Mouse (Mus musculus) C2C12 (cell line): Measurements from ENCODE around the gene Shisa5. TPM values are rescaled to one million over a fixed set of nuclear protein-coding genes. Genes with fewer than 3 reads are reported as not detected.
A peak's percentile ranks its signal among the peaks of the same experiment; 100 is the strongest.

Experiments
- H3K27me3 ChIP-seq: one replicate; pipeline ENCODE4 v1.6.1; 2011; ENCODE audit not compliant: control insufficient read depth, insufficient read depth, insufficient read length
- H3K36me3 ChIP-seq: one replicate; pipeline ENCODE4 v1.6.1; 2011; ENCODE audit not compliant: control insufficient read depth, insufficient read depth
- H3K4me3 ChIP-seq: one replicate; pipeline ENCODE4 v1.5.1; 2011; ENCODE audit warnings: mild to moderate bottlenecking, control low read depth; ENCODE audit not compliant: poor library complexity, insufficient read depth, severe bottlenecking
- H3K79me2 ChIP-seq: one replicate; pipeline ENCODE4 v1.6.1; 2011; ENCODE audit not compliant: control insufficient read depth, insufficient read depth
- H3K79me3 ChIP-seq: one replicate; pipeline ENCODE4 v1.6.1; 2011; ENCODE audit warnings: low read depth, control low read depth
- H3ac ChIP-seq: one replicate; pipeline ENCODE3; 2011; ENCODE audit warnings: low read depth; ENCODE audit not compliant: control insufficient read depth, insufficient read length
- CEBPB ChIP-seq: IDR thresholded peaks from one replicate; pipeline ENCODE4 v1.6.1; 2011; ENCODE audit warnings: low read depth, mild to moderate bottlenecking, control low read depth, moderate library complexity
- CTCF ChIP-seq: IDR thresholded peaks from one replicate; pipeline ENCODE4 v1.5.1; 2011; ENCODE audit not compliant: control insufficient read depth, insufficient read depth, insufficient read length
- FOSL1 ChIP-seq: IDR thresholded peaks from one replicate; pipeline ENCODE4 v1.8.0; 2011; ENCODE audit warnings: mild to moderate bottlenecking, low read length; ENCODE audit not compliant: poor library complexity, insufficient read depth, severe bottlenecking
- MAX ChIP-seq: IDR thresholded peaks from one replicate; pipeline ENCODE4 v1.6.1; 2011; ENCODE audit warnings: mild to moderate bottlenecking, control low read depth
- MYOD1 ChIP-seq: IDR thresholded peaks from one replicate; pipeline ENCODE4 v1.6.1; 2011; ENCODE audit warnings: low read depth; ENCODE audit not compliant: control insufficient read depth, insufficient read length
- MYOG ChIP-seq: IDR thresholded peaks from one replicate; pipeline ENCODE4 v1.6.1; 2011; ENCODE audit not compliant: control insufficient read depth, insufficient read length; ENCODE audit errors: extremely low read depth
- USF1 ChIP-seq: IDR thresholded peaks from one replicate; pipeline ENCODE4 v1.6.1; 2011; ENCODE audit warnings: low read depth, mild to moderate bottlenecking, control low read depth, moderate library complexity
- polyA plus RNA-seq: library from polyadenylated mRNA; unstranded; fragments of >200 nt; fragmentation: generic; extraction: Trizol; gene quantifications from one replicate; pipeline ENCODE4 v1.2.1, GENCODE M21; 2012; ENCODE audit warnings: missing spikeins

The Shisa5 gene
- polyA plus RNA-seq, 1 experiment = 86.4 TPM

GRCm38 (mm10) chr9:109094553-109095136 is 56.3 kb downstream of the Shisa5 start:
- Histone ChIP-seq H3K79me3 (no peaks in the 10 kb centered on the region), H3K4me3 (peak overlapping the region; percentile 38), H3ac (peak overlapping the region; percentile 44), H3K27me3 (no peaks in the 10 kb centered on the region), H3K79me2 (peaks cover 7% of the 10 kb centered on the region), H3K36me3 (peaks cover 5% of the 10 kb centered on the region)
- no peak for TF ChIP-seq MYOD1
- no peak for TF ChIP-seq MAX
- TF ChIP-seq FOSL1 = no peak
- TF ChIP-seq MYOG = no peak
- no peak for TF ChIP-seq CTCF
- no peak for TF ChIP-seq USF1
- TF ChIP-seq CEBPB = no peak

- Histone ChIP-seq H3K27me3 (no peaks in the 10 kb centered on the region), H3K4me3 (peak within 1 kb of the TSS; percentile 38), H3K36me3 (peaks cover 5% of the 10 kb centered on the region), H3K79me2 (peaks cover 7% of the 10 kb centered on the region), H3ac (peak within 1 kb of the TSS; percentile 97), H3K79me3 (no peaks in the 10 kb centered on the region)
- TF ChIP-seq CTCF (no peak), MAX (no peak), MYOD1 (no peak), CEBPB (no peak), USF1 (no peak), FOSL1 (no peak), MYOG (no peak)
Observed at GRCm38 (mm10) chr9:109095137-109095982, 57.0 kb downstream of the Shisa5 start, which contains the start of gene Plxnb1. Gene Plxnb1, plus strand, starts transcription at chr9:109095389.

DNA sequence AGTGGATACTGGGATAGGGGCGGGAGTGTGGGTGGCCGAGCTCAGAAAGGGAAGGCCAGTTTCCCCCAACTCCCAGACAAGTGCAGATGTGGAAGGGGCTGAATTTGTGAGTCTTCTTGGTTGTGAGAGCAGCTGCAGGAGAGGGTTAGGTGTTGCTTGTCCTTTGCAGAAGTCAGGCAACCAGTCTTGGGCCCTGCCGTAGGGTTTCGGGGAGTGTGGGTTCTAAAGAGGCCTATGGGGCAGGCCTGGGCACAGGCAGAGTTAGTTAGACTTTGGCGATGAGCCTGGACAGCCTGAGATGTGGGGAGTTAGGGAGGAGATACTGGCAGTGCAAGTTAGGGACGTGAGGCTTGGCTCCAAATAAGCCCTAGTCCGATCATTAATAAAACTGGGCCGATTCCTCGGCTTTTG is 57.9 kb downstream of the Shisa5 start:
- TF ChIP-seq MYOG (no peak), CTCF (no peak), MAX (no peak), USF1 (no peak), MYOD1 (no peak), CEBPB (no peak), FOSL1 (no peak)
- peak overlapping the region; percentile 38 for H3K4me3 ChIP-seq
- H3ac ChIP-seq = peak overlapping the region; percentile 97
- peaks cover 5% of the 10 kb centered on the region for H3K36me3 ChIP-seq
- H3K27me3 ChIP-seq = no peaks in the 10 kb centered on the region
- H3K79me3 ChIP-seq = no peaks in the 10 kb centered on the region
- H3K79me2 ChIP-seq = peaks cover 7% of the 10 kb centered on the region

DNA sequence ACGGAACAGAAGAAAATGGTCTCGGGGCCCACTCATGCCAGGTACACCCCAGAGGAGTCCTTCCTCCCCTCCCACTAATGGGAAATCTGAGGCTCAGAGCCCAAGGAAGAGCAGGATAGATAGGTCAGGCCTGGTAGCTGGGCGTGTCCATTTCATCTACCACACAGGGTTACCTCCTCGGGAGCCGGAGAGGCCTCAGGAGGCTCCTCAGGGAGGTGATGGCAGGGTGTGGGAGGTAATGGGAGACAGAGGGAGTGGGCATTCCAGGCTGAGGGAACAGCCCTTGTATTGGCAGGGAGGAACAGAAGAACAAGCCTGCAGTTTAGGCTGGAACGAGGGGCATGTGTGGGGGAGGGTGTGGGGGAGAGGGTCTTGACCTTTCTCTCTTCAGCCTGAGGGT is 58.5 kb downstream of the Shisa5 start:
- H3K36me3 ChIP-seq = peaks cover 4% of the 10 kb centered on the region
- H3K79me2 ChIP-seq = peaks cover 7% of the 10 kb centered on the region
- no peak for TF ChIP-seq MYOG
- no peak for TF ChIP-seq CEBPB
- TF ChIP-seq MAX = no peak
- no peak for TF ChIP-seq MYOD1
- no peak for TF ChIP-seq FOSL1
- TF ChIP-seq CTCF = no peak
- TF ChIP-seq USF1 = no peak
- no peak overlapping the region for H3ac ChIP-seq
- H3K27me3 ChIP-seq = no peaks in the 10 kb centered on the region
- H3K79me3 ChIP-seq = no peaks in the 10 kb centered on the region
- H3K4me3 ChIP-seq = no peak overlapping the region

DNA sequence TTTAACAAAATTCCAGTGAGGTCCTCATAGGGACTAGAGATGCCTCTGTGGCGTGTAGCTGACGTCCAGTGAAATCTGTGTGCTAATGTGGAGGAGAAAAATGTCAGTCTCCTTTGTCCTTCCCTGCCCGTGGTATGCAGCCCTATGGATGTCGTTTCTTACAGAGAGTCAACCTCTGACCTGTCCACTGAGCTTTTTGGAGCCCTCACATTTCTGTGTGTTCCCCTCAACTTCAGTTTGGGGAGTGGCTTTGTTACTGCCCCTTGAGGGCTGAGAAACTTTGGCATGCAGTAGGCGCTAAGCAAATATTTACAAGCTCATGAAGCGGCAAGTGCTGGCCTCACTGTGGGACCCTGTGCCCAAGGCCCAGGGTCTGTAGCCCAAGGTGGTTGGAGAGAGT is 58.9 kb downstream of the Shisa5 start:
- Histone ChIP-seq H3K79me3 (no peaks in the 10 kb centered on the region), H3K79me2 (peaks cover 7% of the 10 kb centered on the region), H3K36me3 (no peaks in the 10 kb centered on the region), H3K27me3 (no peaks in the 10 kb centered on the region), H3K4me3 (no peak overlapping the region), H3ac (no peak overlapping the region)
- TF ChIP-seq CTCF (no peak), CEBPB (no peak), MYOG (no peak), USF1 (no peak), FOSL1 (no peak), MYOD1 (no peak), MAX (no peak)
